Mouse (Mus musculus) small intestine, adult 2 months (tissue): ENCODE measurements around the gene Zfp715. TPM values are rescaled to one million over a fixed set of nuclear protein-coding genes. Genes with fewer than 3 reads are reported as not detected.
"Not testable (repeated sequence)": the region's sequence is repeated elsewhere in the genome, so short reads cannot be mapped to it uniquely, and the experiment has no call there.

Source experiments
- H3K27ac ChIP-seq: fragments of 200-500 bp; 2 replicates; pipeline ENCODE4 v1.5.1; 2012; ENCODE audit warnings: low read depth, low read length, control low read depth, inconsistent platforms; ENCODE audit not compliant: insufficient read depth
- H3K27me3 ChIP-seq: fragments of 200-500 bp; 2 replicates; pipeline ENCODE4 v1.6.1; 2012; ENCODE audit warnings: mild to moderate bottlenecking, moderate library complexity, low read length, inconsistent platforms; ENCODE audit not compliant: control insufficient read depth, insufficient read depth
- H3K36me3 ChIP-seq: fragments of 200-500 bp; 2 replicates; pipeline ENCODE4 v1.6.1; 2012; ENCODE audit warnings: mild to moderate bottlenecking, low read length, control low read depth, inconsistent platforms; ENCODE audit not compliant: control insufficient read depth, insufficient read depth
- H3K4me1 ChIP-seq: fragments of 200-500 bp; 2 replicates; pipeline ENCODE4 v1.6.1; 2012; ENCODE audit warnings: low read length, inconsistent platforms, mixed read lengths; ENCODE audit not compliant: control insufficient read depth, insufficient read depth, insufficient read length
- H3K4me3 ChIP-seq: fragments of 200-500 bp; 2 replicates; pipeline ENCODE4 v1.5.1; 2012; ENCODE audit warnings: low read depth, mild to moderate bottlenecking, control low read depth, inconsistent platforms, low read length, moderate library complexity
- CTCF ChIP-seq: fragments of 200-500 bp; IDR thresholded peaks from 2 replicates; pipeline ENCODE4 v1.5.1; 2012; ENCODE audit warnings: low read depth, mild to moderate bottlenecking, control low read depth, inconsistent platforms, low read length, moderate library complexity, mixed read lengths; ENCODE audit not compliant: insufficient replicate concordance, insufficient read length; ENCODE audit errors: extremely low read depth
- POLR2A ChIP-seq: fragments of 200-500 bp; IDR thresholded peaks from 2 replicates; pipeline ENCODE4 v1.6.1; 2012; ENCODE audit warnings: low read depth, mild to moderate bottlenecking, control low read depth, inconsistent platforms, low read length, moderate library complexity
- WGBS: fragments of 180-500 bp; shearing (Covaris S2); methylation state at CpG from one replicate; pipeline ENCODE4 v1.1.7; 2018; 5-methylcytosine and 5-hydroxymethylcytosine counted together
- polyA plus RNA-seq: library from polyadenylated mRNA; depleted of rRNA; stranded (reverse); fragments of >200 nt; gene quantifications from 2 replicates; pipeline ENCODE4 v1.2.3, GENCODE M21; 2012; rRNA removed

The Zfp715 gene
- polyA plus RNA-seq, 1 experiment: 0.86 TPM

GRCm38 (mm10) chr7:43253540-43253939 lies 59.6 kb downstream of the Zfp715 start:
- WGBS: 80% methylated on average over 7 of the region's 7 CpGs
- Histone ChIP-seq H3K4me3 (no peak overlapping the region), H3K4me1 (no peaks in the 10 kb centered on the region), H3K27me3 (no peaks in the 10 kb centered on the region), H3K27ac (no peak overlapping the region), H3K36me3 (no peaks in the 10 kb centered on the region)
- TF ChIP-seq CTCF (no peak), POLR2A (no peak)

DNA sequence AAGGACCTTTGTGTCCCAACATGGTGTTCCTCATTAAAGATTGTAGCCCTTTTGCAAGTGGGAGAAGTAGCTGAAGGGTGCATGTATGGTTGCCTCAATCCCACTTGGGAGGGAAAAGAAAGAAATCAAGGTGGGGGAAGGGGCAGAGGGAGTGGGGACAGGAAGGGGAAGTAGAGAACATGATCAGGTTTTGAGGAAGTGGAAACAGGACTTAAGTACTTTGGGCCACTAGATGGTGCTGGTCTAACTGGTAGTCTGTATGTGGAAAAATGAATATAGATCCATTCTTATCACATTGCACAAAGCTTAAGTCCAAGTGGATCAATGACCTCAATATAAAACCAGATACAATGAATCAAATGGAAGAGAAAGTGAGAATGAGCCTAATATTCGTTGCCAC lies 62.4 kb downstream of the Zfp715 start:
- H3K27me3 ChIP-seq, H3K4me3 ChIP-seq: not testable (repeated sequence)
- WGBS: 66% methylated on average over 1 of the region's 1 CpGs

More for the DNA sequence above, 62.4 kb downstream of the Zfp715 start:
- H3K36me3 ChIP-seq, H3K4me1 ChIP-seq, H3K27ac ChIP-seq: not testable (repeated sequence)

Other genes with a start within 250 kb of the Zfp715 start
- not detected in 2 replicates for gene Zfp936, start 199.1 kb downstream of the Zfp715 start, polyA plus RNA-seq
- 5.6 and 5.9 TPM in 2 replicates for gene Siglecf, start 38.0 kb upstream of the Zfp715 start, polyA plus RNA-seq
- 7.8 and 11.8 TPM in 2 replicates for gene Siglecg, start 94.9 kb upstream of the Zfp715 start, polyA plus RNA-seq
- gene Lim2, start 114.4 kb upstream of the Zfp715 start, polyA plus RNA-seq: not detected in 2 replicates
- gene Nkg7, start 123.8 kb upstream of the Zfp715 start, polyA plus RNA-seq: 28.1 and 31.3 TPM in 2 replicates
- gene Cldnd2, start 127.5 kb upstream of the Zfp715 start, polyA plus RNA-seq: not detected in 2 replicates
- gene Etfb, start 130.8 kb upstream of the Zfp715 start, polyA plus RNA-seq: 45.1 and 66.8 TPM in 2 replicates
- 0.29 TPM in 1 of 2 replicates, not detected in the other for gene Gm45233, start 130.8 kb upstream of the Zfp715 start, polyA plus RNA-seq
- 1.0 and 4.3 TPM in 2 replicates for gene Vsig10l, start 149.9 kb upstream of the Zfp715 start, polyA plus RNA-seq
- 1.4 and 1.5 TPM in 2 replicates for gene Iglon5, start 176.8 kb upstream of the Zfp715 start, polyA plus RNA-seq
- gene 4931406B18Rik, start 192.6 kb upstream of the Zfp715 start, polyA plus RNA-seq: not detected in 2 replicates
- 3.0 and 4.7 TPM in 2 replicates for gene Cd33, start 231.1 kb upstream of the Zfp715 start, polyA plus RNA-seq
- 0.28 and 0.36 TPM in 2 replicates for gene Zfp658, start 249.0 kb upstream of the Zfp715 start, polyA plus RNA-seq